ENCODE assay signal across 8 mouse cellular contexts in the genomic region with DNA sequence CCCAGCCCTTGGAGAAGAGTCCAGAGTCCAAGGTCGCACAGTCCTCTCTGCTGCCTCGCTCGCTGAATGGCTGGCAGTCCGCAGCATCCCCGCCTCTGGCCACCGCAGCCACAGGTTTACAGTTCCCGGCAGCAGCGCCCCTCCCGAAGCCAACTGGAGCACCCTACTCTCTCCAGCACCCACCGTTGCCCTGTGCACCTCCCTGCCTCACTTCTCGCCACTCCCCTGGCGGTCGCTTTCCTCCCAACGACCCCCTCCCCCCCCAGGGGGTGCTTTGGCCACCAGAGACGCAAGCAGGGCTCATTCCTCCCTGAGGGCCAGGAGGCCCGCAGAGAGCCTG. TPM values are rescaled to one million over a fixed set of nuclear protein-coding genes. Genes with fewer than 3 reads are reported as not detected.
DNase-seq lines count a peak whose midpoint lies in the region; ATAC-seq and TF ChIP-seq lines count a peak whose summit lies in the region.

Gene Nxph1, plus strand, starts transcription at position 301 of the 340 bp plus-strand sequence.

- H3K36me3 ChIP-seq in lung, embryonic 14.5 days (ENCODE audit: insufficient read depth), result no peaks in the 10 kb centered on the region
- no peaks in the 10 kb centered on the region for H3K36me3 ChIP-seq in lung, postnatal 0 days (ENCODE audit: insufficient read depth, low read length)
- H3K36me3 ChIP-seq in forebrain, embryonic 15.5 days, result no peaks in the 10 kb centered on the region
- no peaks in the 10 kb centered on the region for H3K36me3 ChIP-seq in neural tube, embryonic 15.5 days

- no peak for TF ChIP-seq EP300 in lung, postnatal 0 days (IDR thresholded peaks at IDR 0.05)

- DNase-seq in lung, embryonic 14.5 days, result no peak
- DNase-seq in lung, postnatal 0 days (ENCODE audit: low spot score), result no peak
- DNase-seq in left cerebral cortex, postnatal 14 days (ENCODE audit: low spot score in 2 of 2), result no peak
- DNase-seq in T-cell, adult 2 months (ENCODE audit: low spot score), result no peak
- DNase-seq in right cerebral cortex, postnatal 14 days, result no peak
- no peak for DNase-seq in retina, embryonic 14.5 days (ENCODE audit: low spot score)

- intact Hi-C loops in left cerebral cortex, postnatal 14 days (cut with DNase I), result no loop called here

- peak within 1 kb of the TSS; percentile 40 for H3K4me2 ChIP-seq in lung, embryonic 14.5 days
- H3K4me2 ChIP-seq in lung, postnatal 0 days (replicated peaks; ENCODE audit: low read depth, low read length), result no peak within 1 kb of the TSS
- peak within 1 kb of the TSS; percentile 94 for H3K4me2 ChIP-seq in forebrain, embryonic 15.5 days (replicated peaks)
- H3K4me2 ChIP-seq in neural tube, embryonic 15.5 days, result peak within 1 kb of the TSS; percentile 89

- 4% methylated on average over 16 of the region's 16 CpGs for WGBS in lung, embryonic 14.5 days
- WGBS in lung, postnatal 0 days, result 3% methylated on average over 9 of the region's 16 CpGs
- whole genome bisulfite sequencing in forebrain, embryonic 15.5 days, result under 1% methylated on average over 16 of the region's 16 CpGs
- WGBS in neural tube, embryonic 15.5 days, result 2% methylated on average over 16 of the region's 16 CpGs

- H3K4me3 ChIP-seq in lung, embryonic 14.5 days (ENCODE audit: low read depth, low read length), result peak within 1 kb of the TSS; percentile 17; the same call in 1 of the 2 replicates
- H3K4me3 ChIP-seq in lung, postnatal 0 days (ENCODE audit: low read depth, low read length), result no peak within 1 kb of the TSS
- H3K4me3 ChIP-seq in forebrain, embryonic 15.5 days, result peak within 1 kb of the TSS; percentile 53
- H3K4me3 ChIP-seq in neural tube, embryonic 15.5 days (replicated peaks), result peak within 1 kb of the TSS; percentile 62

- no peak within 1 kb of the TSS for H3K9ac ChIP-seq in lung, embryonic 14.5 days
- H3K9ac ChIP-seq in lung, postnatal 0 days (replicated peaks; ENCODE audit: low read depth), result no peak within 1 kb of the TSS
- peak within 1 kb of the TSS; percentile 60 for H3K9ac ChIP-seq in forebrain, embryonic 15.5 days (replicated peaks)
- H3K9ac ChIP-seq in neural tube, embryonic 15.5 days (replicated peaks), result peak within 1 kb of the TSS; percentile 72

- TF ChIP-seq CTCF in lung, embryonic 14.5 days (IDR thresholded peaks at IDR 0.05; ENCODE audit: low read depth), result no peak
- TF ChIP-seq CTCF in lung, postnatal 0 days (IDR thresholded peaks at IDR 0.05), result no peak

- H3K4me1 ChIP-seq in lung, embryonic 14.5 days (ENCODE audit: insufficient read depth), result no peaks in the 10 kb centered on the region
- H3K4me1 ChIP-seq in lung, postnatal 0 days (ENCODE audit: insufficient read depth, low read depth, low read length), result no peaks in the 10 kb centered on the region
- peaks cover 49% of the 10 kb centered on the region for H3K4me1 ChIP-seq in forebrain, embryonic 15.5 days
- H3K4me1 ChIP-seq in neural tube, embryonic 15.5 days, result peaks cover 21% of the 10 kb centered on the region

- H3K27me3 ChIP-seq in lung, embryonic 14.5 days (ENCODE audit: insufficient read depth, low read length), result peaks cover 61% of the 10 kb centered on the region
- peaks cover 45% of the 10 kb centered on the region for H3K27me3 ChIP-seq in lung, postnatal 0 days (replicated peaks; ENCODE audit: insufficient read depth, low read length)
- H3K27me3 ChIP-seq in forebrain, embryonic 15.5 days, result peaks cover 34% of the 10 kb centered on the region
- peaks cover 8% of the 10 kb centered on the region for H3K27me3 ChIP-seq in neural tube, embryonic 15.5 days (replicated peaks)

- peak; percentile 42; the same call in 1 of the 2 replicates for ATAC-seq in lung, embryonic 14.5 days (ENCODE audit: insufficient read depth)
- no peak for ATAC-seq in lung, postnatal 0 days
- ATAC-seq in forebrain, embryonic 15.5 days (replicated peaks), result peak; percentile 18
- ATAC-seq in neural tube, embryonic 15.5 days (ENCODE audit: low FRiP score), result peak; percentile 37

- H3K9me3 ChIP-seq in lung, embryonic 14.5 days (ENCODE audit: low read depth, low read length), result no peaks in the 10 kb centered on the region
- no peaks in the 10 kb centered on the region for H3K9me3 ChIP-seq in lung, postnatal 0 days (ENCODE audit: low read length)
- H3K9me3 ChIP-seq in forebrain, embryonic 15.5 days, result no peaks in the 10 kb centered on the region
- no peaks in the 10 kb centered on the region for H3K9me3 ChIP-seq in neural tube, embryonic 15.5 days (replicated peaks)

- H3K27ac ChIP-seq in lung, embryonic 14.5 days (ENCODE audit: low read depth), result no peak within 1 kb of the TSS
- H3K27ac ChIP-seq in lung, postnatal 0 days (ENCODE audit: low read length), result no peak within 1 kb of the TSS
- H3K27ac ChIP-seq in forebrain, embryonic 15.5 days (replicated peaks), result peak within 1 kb of the TSS; percentile 81
- H3K27ac ChIP-seq in neural tube, embryonic 15.5 days (replicated peaks), result peak within 1 kb of the TSS; percentile 89

RNA-seq across cellular contexts. Expression of gene Nxph1, which starts in this region (rescaled TPM):
- not detected in 2 replicates for polyA plus RNA-seq in lung, embryonic 14.5 days (2014; fragmentation: Nextera tagmentation; extraction: Ambion mirVana)
- polyA plus RNA-seq in lung, postnatal 0 days (2015; fragmentation: Nextera tagmentation; extraction: Ambion mirVana), result not detected in 2 replicates
- 40.1 and 42.9 TPM in 2 replicates for polyA plus RNA-seq in forebrain, embryonic 15.5 days (2015; fragmentation: Nextera tagmentation; extraction: Ambion mirVana)
- 10 to 100 TPM; 54.1 TPM for total RNA-seq in left cerebral cortex, postnatal 14 days (2021)
- polyA plus RNA-seq in neural tube, embryonic 15.5 days (2015; fragmentation: Nextera tagmentation; extraction: Ambion mirVana), result 80.9 and 110 TPM in 2 replicates

Comparison
In these comparisons a context has a peak if more than half of its experiments do, and no peak if none do; other contexts are left out.
1. RNA of gene Nxph1 (polyA plus RNA-seq): 80.9 to 110 TPM in neural tube, embryonic 15.5 days and 40.1 to 42.9 TPM in forebrain, embryonic 15.5 days; not detected in lung, embryonic 14.5 days and not detected in lung, postnatal 0 days; every median in the first group is over 10 times any median in the second.
2. Peak in ATAC-seq, H3K4me3 ChIP-seq and H3K4me2 ChIP-seq in lung, embryonic 14.5 days; RNA of the gene not detected or under 1 TPM.
3. H3K27ac ChIP-seq: peak in forebrain, embryonic 15.5 days (single experiment) and neural tube, embryonic 15.5 days (single experiment); none in lung, embryonic 14.5 days (single experiment) and lung, postnatal 0 days (single experiment).
4. H3K9ac ChIP-seq: peak in forebrain, embryonic 15.5 days (single experiment) and neural tube, embryonic 15.5 days (single experiment); none in lung, embryonic 14.5 days (single experiment) and lung, postnatal 0 days (single experiment).